Mouse (Mus musculus) MEL (cell line): ENCODE measurements around the gene Abcb9. TPM values are rescaled to one million over a fixed set of nuclear protein-coding genes. Genes with fewer than 3 reads are reported as not detected.

Source experiments
- DNase-seq: peaks from one replicate; pipeline ENCODE4 v3.0.0; 2011; ENCODE audit warnings: low read depth, low spot score
- H3K27ac ChIP-seq: 2 replicates; pipeline ENCODE4 v1.5.1; 2012; ENCODE audit warnings: low read depth, mild to moderate bottlenecking, control low read depth, low read length, moderate library complexity; ENCODE audit not compliant: control insufficient read depth
- H3K27me3 ChIP-seq, 2 experiments: fragments of 150-350 bp in 1 of 2; sonication (generic) in 1 of 2; 2 replicates each; pipeline ENCODE4 v1.6.1; 2012; ENCODE audit warnings: low read length in 2 of 2, mild to moderate bottlenecking in 2 of 2, improper control_type of control experiment in 1 of 2, moderate library complexity in 1 of 2; ENCODE audit not compliant: insufficient read depth in 2 of 2, control insufficient read depth in 1 of 2
- H3K36me3 ChIP-seq, 2 experiments: 2 replicates each; pipeline ENCODE4 v1.6.1; 2012 to 2014; ENCODE audit warnings: low read length in 2 of 2, improper control_type of control experiment in 1 of 2, inconsistent platforms in 1 of 2, mild to moderate bottlenecking in 1 of 2; ENCODE audit not compliant: insufficient read depth in 2 of 2, control insufficient read depth in 1 of 2
- H3K4me1 ChIP-seq, 2 experiments: fragments of 150-350 bp in 1 of 2; sonication (generic) in 1 of 2; 2 replicates each; pipeline ENCODE4 v1.6.1; 2012; ENCODE audit warnings: low read length in 2 of 2, improper control_type of control experiment in 1 of 2, mild to moderate bottlenecking in 1 of 2; ENCODE audit not compliant: insufficient read depth in 2 of 2, control insufficient read depth in 1 of 2
- H3K4me3 ChIP-seq, 2 experiments: fragments of 150-350 bp in 1 of 2; sonication (generic) in 1 of 2; 2 replicates each; pipeline ENCODE4 v1.5.1; 2012; ENCODE audit warnings: low read depth in 2 of 2, low read length in 2 of 2, mild to moderate bottlenecking in 2 of 2, moderate library complexity in 2 of 2, control low read depth in 1 of 2, improper control_type of control experiment in 1 of 2; ENCODE audit not compliant: control insufficient read depth in 1 of 2, insufficient read depth in 1 of 2
- H3K79me2 ChIP-seq: 2 replicates; pipeline ENCODE4 v1.6.1; 2012; ENCODE audit warnings: mild to moderate bottlenecking, low read length, moderate library complexity; ENCODE audit not compliant: control insufficient read depth, poor library complexity, insufficient read depth
- H3K9ac ChIP-seq: 2 replicates; pipeline ENCODE4 v1.6.1; 2012; ENCODE audit warnings: low read depth, mild to moderate bottlenecking, control low read depth, low read length, moderate library complexity; ENCODE audit not compliant: control insufficient read depth, poor library complexity, severe bottlenecking
- H3K9me3 ChIP-seq: fragments of 150-350 bp; sonication (generic); replicated peaks from 2 replicates; pipeline ENCODE4 v1.6.1; 2012; ENCODE audit warnings: mild to moderate bottlenecking, low read length, improper control_type of control experiment, moderate library complexity; ENCODE audit not compliant: insufficient read depth
- CHD1 ChIP-seq: IDR thresholded peaks from 2 replicates; pipeline ENCODE4 v1.6.1; 2012; ENCODE audit warnings: low read depth, mild to moderate bottlenecking, inconsistent platforms, low read length, improper control_type of control experiment
- CHD2 ChIP-seq: IDR thresholded peaks from 2 replicates; pipeline ENCODE4 v1.6.1; 2011; ENCODE audit warnings: low read length, improper control_type of control experiment
- ELF1 ChIP-seq: IDR thresholded peaks from 2 replicates; pipeline ENCODE4 v1.6.1; 2014; ENCODE audit warnings: low read depth, mild to moderate bottlenecking, inconsistent platforms, low read length, improper control_type of control experiment, moderate library complexity
- EP300 ChIP-seq, 2 experiments: IDR thresholded peaks; 2 replicates each; pipeline ENCODE4 v1.6.1; 2011; ENCODE audit warnings: improper control_type of control experiment in 2 of 2, low read length in 2 of 2, low read depth in 1 of 2, mild to moderate bottlenecking in 1 of 2
- ETS1 ChIP-seq: IDR thresholded peaks from 2 replicates; pipeline ENCODE4 v1.6.1; 2012; ENCODE audit warnings: low read depth, mild to moderate bottlenecking, inconsistent platforms, low read length, improper control_type of control experiment, moderate library complexity
- GATA1 ChIP-seq: IDR thresholded peaks from 2 replicates; pipeline ENCODE4 v1.6.1; 2011; ENCODE audit warnings: low read depth, low read length, improper control_type of control experiment
- HCFC1 ChIP-seq: IDR thresholded peaks from 2 replicates; pipeline ENCODE4 v1.6.1; 2012; ENCODE audit warnings: low read depth, mild to moderate bottlenecking, inconsistent platforms, low read length, improper control_type of control experiment, moderate library complexity
- JUND ChIP-seq: IDR thresholded peaks from 2 replicates; pipeline ENCODE4 v1.6.1; 2011; ENCODE audit warnings: low read depth, mild to moderate bottlenecking, improper control_type of control experiment, low read length
- MAFK ChIP-seq: IDR thresholded peaks from 2 replicates; pipeline ENCODE4 v1.6.1; 2011; ENCODE audit warnings: low read depth, mild to moderate bottlenecking, low read length, improper control_type of control experiment, borderline replicate concordance
- MAX ChIP-seq: IDR thresholded peaks from 2 replicates; pipeline ENCODE4 v1.6.1; 2011; ENCODE audit warnings: low read length, improper control_type of control experiment
- MEF2A ChIP-seq: IDR thresholded peaks from 2 replicates; pipeline ENCODE4 v1.6.1; 2014; ENCODE audit warnings: low read depth, mild to moderate bottlenecking, inconsistent platforms, low read length, improper control_type of control experiment; ENCODE audit not compliant: poor library complexity, insufficient replicate concordance, severe bottlenecking; ENCODE audit errors: extremely low read depth
- NELFE ChIP-seq: IDR thresholded peaks from 2 replicates; pipeline ENCODE4 v1.6.1; 2011; ENCODE audit warnings: low read depth, low read length, improper control_type of control experiment
- RAD21 ChIP-seq: IDR thresholded peaks from 2 replicates; pipeline ENCODE4 v1.6.1; 2011; ENCODE audit warnings: mild to moderate bottlenecking, low read depth, low read length, improper control_type of control experiment
- RCOR1 ChIP-seq: IDR thresholded peaks from 2 replicates; pipeline ENCODE4 v1.6.1; 2012; ENCODE audit warnings: low read depth, mild to moderate bottlenecking, inconsistent platforms, low read length, improper control_type of control experiment
- TBP ChIP-seq: IDR thresholded peaks from 2 replicates; pipeline ENCODE4 v1.8.0; 2011; ENCODE audit warnings: low read depth, low read length, improper control_type of control experiment
- TCF12 ChIP-seq: IDR thresholded peaks from 2 replicates; pipeline ENCODE4 v1.6.1; 2014; ENCODE audit warnings: low read depth, mild to moderate bottlenecking, inconsistent platforms, low read length, improper control_type of control experiment, moderate library complexity
- UBTF ChIP-seq: IDR thresholded peaks from 2 replicates; pipeline ENCODE4 v1.6.1; 2012; ENCODE audit warnings: low read depth, mild to moderate bottlenecking, inconsistent platforms, low read length, improper control_type of control experiment, moderate library complexity, borderline replicate concordance; ENCODE audit not compliant: insufficient read depth
- ZKSCAN1 ChIP-seq: IDR thresholded peaks from 2 replicates; pipeline ENCODE4 v1.6.1; 2012; ENCODE audit warnings: low read depth, mild to moderate bottlenecking, inconsistent platforms, low read length, improper control_type of control experiment, moderate library complexity
- ZMIZ1 ChIP-seq: IDR thresholded peaks from 2 replicates; pipeline ENCODE4 v1.6.1; 2012; ENCODE audit warnings: low read depth, mild to moderate bottlenecking, inconsistent platforms, low read length, improper control_type of control experiment, moderate library complexity
- polyA plus RNA-seq, 2 experiments: library from polyadenylated mRNA; stranded (reverse) in 1 of 2; unstranded in 1 of 2; fragments of >175 nt in 1 of 2; fragments of >200 nt in 1 of 2; gene quantifications; 2 replicates each; pipeline versions ENCODE4 v1.2.1 to v1.2.4; 2012; ENCODE audit warnings: low replicate concordance in 2 of 2, low read depth in 1 of 2; ENCODE audit not compliant: insufficient read length in 2 of 2, insufficient read depth in 1 of 2, missing spikeins in 1 of 2
- total RNA-seq: library from RNA; depleted of rRNA; stranded (reverse); fragments of 300-350 nt; gene quantifications from 2 replicates; pipeline ENCODE4 v1.2.3, GENCODE M21; 2012; rRNA removed

Abcb9 gene
- total and polyA plus RNA-seq, 3 experiments = 2.4 to 8.1 TPM; not detected in 1

DNA sequence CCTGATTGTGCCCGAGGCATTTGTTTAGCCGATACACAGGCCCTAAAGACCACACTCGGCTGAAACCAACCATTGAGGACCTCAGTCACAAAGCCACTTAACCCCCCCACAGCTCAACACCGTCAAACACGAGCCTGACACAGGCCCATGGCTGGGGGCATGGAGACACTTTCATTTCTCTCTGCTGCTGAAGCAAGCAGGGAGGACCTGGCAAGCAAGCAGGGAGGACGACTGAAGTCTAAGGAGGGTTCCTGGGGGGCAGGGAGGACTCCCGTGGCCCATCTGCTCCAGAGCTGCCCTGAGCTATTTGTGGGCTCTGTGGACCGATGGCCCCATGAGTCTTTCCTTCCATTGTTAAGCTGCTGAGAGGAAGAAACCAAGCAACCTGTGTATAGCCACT is 83.7 kb downstream of the Abcb9 start:
- TF ChIP-seq ETS1 (no peak), TCF12 (no peak), RAD21 (no peak), ZMIZ1 (no peak), CHD2 (no peak), RCOR1 (no peak), EP300 (IDR thresholded peaks at IDR 0.05; ENCODE audit: low read depth in 1 of 2, low read length in 2 of 2) (no peak), ELF1 (no peak), JUND (no peak), GATA1 (no peak), MEF2A (no peak), MAX (no peak), TBP (no peak), CHD1 (no peak), ZKSCAN1 (no peak), HCFC1 (no peak), NELFE (no peak), UBTF (no peak), MAFK (no peak)
- no peak for DNase-seq
- Histone ChIP-seq H3K27me3 (no peaks in the 10 kb centered on the region), H3K36me3 (peaks cover 6 to 36% of the 10 kb centered on the region in 2 experiments), H3K4me1 (peaks cover 7 to 43% of the 10 kb centered on the region in 2 experiments), H3K27ac (0 out of 2 replicates have a peak overlapping the region, but pooled peaks have one; percentile 0), H3K79me2 (peaks cover 56% of the 10 kb centered on the region), H3K4me3 (no peak overlapping the region), H3K9ac (no peak overlapping the region), H3K9me3 (no peaks in the 10 kb centered on the region)

Other genes with a start within 250 kb of the Abcb9 start
- not detected in 2 replicates for gene Hcar2, start 230.3 kb downstream of the Abcb9 start, total RNA-seq
- not detected for gene Hcar2, start 230.3 kb downstream of the Abcb9 start, polyA plus RNA-seq
- not detected in 2 replicates for gene Hcar1, start 215.8 kb downstream of the Abcb9 start, total RNA-seq
- gene Hcar1, start 215.8 kb downstream of the Abcb9 start, polyA plus RNA-seq = not detected
- gene Denr, start 188.6 kb downstream of the Abcb9 start, total RNA-seq = 100 and 109 TPM in 2 replicates
- 100 to 1,000 TPM in 1 of 2 experiments, 10 to 100 TPM in 1; 62.4 to 323 TPM for gene Denr, start 188.6 kb downstream of the Abcb9 start, polyA plus RNA-seq
- gene Gm43518, start 168.4 kb downstream of the Abcb9 start, total RNA-seq = 1.5 and 2.1 TPM in 2 replicates
- 1 to 10 TPM in 1 of 2 experiments, not detected in 1; 3.6 TPM for gene Gm43518, start 168.4 kb downstream of the Abcb9 start, polyA plus RNA-seq
- 7.5 and 8.5 TPM in 2 replicates for gene Ccdc62, start 165.1 kb downstream of the Abcb9 start, total RNA-seq
- gene Ccdc62, start 165.1 kb downstream of the Abcb9 start, polyA plus RNA-seq = 10 to 100 TPM in 1 of 2 experiments, not detected in 1; 13.4 TPM
- 14.9 and 16.6 TPM in 2 replicates for gene Hip1r, start 122.2 kb downstream of the Abcb9 start, total RNA-seq
- gene Hip1r, start 122.2 kb downstream of the Abcb9 start, polyA plus RNA-seq = 10 to 100 TPM in 1 of 2 experiments, not detected in 1; 31.6 TPM
- 27.4 and 28.6 TPM in 2 replicates for gene Vps37b, start 63.5 kb downstream of the Abcb9 start, total RNA-seq
- gene Vps37b, start 63.5 kb downstream of the Abcb9 start, polyA plus RNA-seq = 10 to 100 TPM in 1 of 2 experiments, not detected in 1; 66.0 TPM
- gene Ogfod2, start 16.5 kb upstream of the Abcb9 start, total RNA-seq = 37.9 and 39.8 TPM in 2 replicates
- 10 to 100 TPM in 1 of 2 experiments, not detected in 1; 51.2 TPM for gene Ogfod2, start 16.5 kb upstream of the Abcb9 start, polyA plus RNA-seq
- 57.8 and 60.4 TPM in 2 replicates for gene Arl6ip4, start 20.3 kb upstream of the Abcb9 start, total RNA-seq
- 100 to 1,000 TPM in 1 of 2 experiments, not detected in 1; 128 TPM for gene Arl6ip4, start 20.3 kb upstream of the Abcb9 start, polyA plus RNA-seq
- 5.7 and 7.0 TPM in 2 replicates for gene Pitpnm2, start 154.0 kb upstream of the Abcb9 start, total RNA-seq
- 10 to 100 TPM in 1 of 2 experiments, not detected in 1; 22.2 TPM for gene Pitpnm2, start 154.0 kb upstream of the Abcb9 start, polyA plus RNA-seq
- 9.0 and 10.9 TPM in 2 replicates for gene Mphosph9, start 232.2 kb upstream of the Abcb9 start, total RNA-seq
- gene Mphosph9, start 232.2 kb upstream of the Abcb9 start, polyA plus RNA-seq = 10 to 100 TPM; 10.4 to 60.8 TPM
- 6.5 and 7.6 TPM in 2 replicates for gene 2810006K23Rik, start 232.3 kb upstream of the Abcb9 start, total RNA-seq
- 10 to 100 TPM in 1 of 2 experiments, not detected in 1; 13.3 TPM for gene 2810006K23Rik, start 232.3 kb upstream of the Abcb9 start, polyA plus RNA-seq